Mouse (Mus musculus) liver, embryonic 18 days (tissue): ENCODE measurements around the gene Izumo1. TPM values are rescaled to one million over a fixed set of nuclear protein-coding genes. Genes with fewer than 3 reads are reported as not detected.

Experiments used
- polyA plus RNA-seq: library from polyadenylated mRNA; depleted of rRNA; stranded (reverse); fragments of >200 nt; gene quantifications from 2 replicates; pipeline ENCODE4 v1.2.3, GENCODE M21; 2012; rRNA removed

The Izumo1 gene
- polyA plus RNA-seq = 0.09 and 0.12 TPM in 2 replicates

GRCm38 (mm10) chr7:45621443-45621842 lies at the start of gene Izumo1:
Gene Izumo1 (plus strand): TSS chr7:45621811.

GRCm38 (mm10) chr7:45617042-45617695 lies 4.4 kb upstream of the Izumo1 start, which contains the start of gene Fut1:
Gene Fut1 (plus strand): TSS chr7:45617289.

DNA sequence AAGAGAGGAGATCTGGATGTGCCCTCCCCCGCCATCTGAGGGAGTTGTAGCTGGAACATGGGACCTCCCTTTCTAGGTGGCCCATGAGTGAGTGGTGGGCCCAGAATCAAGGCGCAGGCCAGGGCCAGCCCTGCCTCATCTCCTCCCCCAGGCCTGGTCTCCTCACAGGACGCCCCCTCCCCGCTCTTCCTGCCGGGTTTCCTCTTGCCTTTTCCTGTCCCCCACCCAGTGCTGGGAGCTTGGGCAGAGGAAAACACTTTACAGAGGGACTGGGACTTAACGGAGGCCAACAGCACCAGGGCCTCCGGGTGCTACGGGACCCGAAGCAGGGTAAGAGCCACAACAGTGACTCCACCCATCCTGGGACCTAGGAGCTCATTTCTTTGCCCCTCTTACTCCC lies 5.7 kb downstream of the Izumo1 start, which contains the start of gene Rasip1:
TSS of gene Rasip1 (plus strand) at position 228 of the 400 bp plus-strand sequence.

DNA sequence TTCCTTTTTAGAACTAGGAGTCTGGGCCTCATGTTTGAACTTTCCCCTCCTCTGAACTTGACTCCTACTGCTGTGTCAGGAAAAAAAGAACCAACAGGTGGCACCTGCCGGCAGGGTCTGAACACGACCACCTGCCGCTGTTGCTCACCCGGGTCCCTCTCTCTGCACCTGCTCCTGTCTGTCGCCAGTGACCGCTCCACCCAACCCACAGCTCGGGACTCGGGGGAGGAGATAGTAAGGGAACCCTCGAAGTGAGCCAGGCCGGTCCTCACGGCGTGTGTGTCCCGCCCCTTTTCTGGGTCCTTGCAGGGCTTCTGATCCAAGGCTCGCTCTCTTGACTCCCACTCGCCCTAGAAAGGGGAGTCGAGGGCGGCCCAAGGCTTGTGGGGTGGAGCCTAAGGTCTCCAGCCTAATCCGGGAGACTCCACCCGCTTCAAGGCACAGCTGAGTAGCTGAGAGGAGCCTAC lies 18.0 kb downstream of the Izumo1 start, which contains the start of gene Mamstr:
TSS of gene Mamstr (plus strand) at position 417 of the 467 bp plus-strand sequence.

DNA sequence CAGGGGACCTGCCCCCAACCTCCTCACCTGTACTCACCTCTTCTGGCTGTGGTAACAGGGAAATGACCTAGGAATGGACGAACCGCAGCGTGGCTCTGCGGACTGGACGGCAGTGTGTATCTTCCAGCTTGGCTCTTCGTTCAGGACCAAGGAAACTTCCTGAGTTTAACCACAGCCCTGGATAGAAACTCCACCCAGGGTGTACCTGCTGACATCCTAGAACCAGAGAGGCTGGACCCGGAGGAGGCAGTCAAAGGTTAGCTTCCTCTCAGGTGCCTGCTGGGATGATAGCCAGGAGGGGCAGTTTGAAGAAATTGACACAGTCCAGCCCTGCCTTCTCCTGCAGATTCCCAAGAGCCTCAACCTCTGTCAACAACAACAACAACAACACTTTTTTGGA lies 44.5 kb downstream of the Izumo1 start, which contains the start of gene Fut2:
TSS of gene Fut2 (minus strand) at position 234 of the 400 bp plus-strand sequence.

Other genes starting within 250 kb of the Izumo1 start
- gene Snrnp70, start 226.1 kb upstream of the Izumo1 start, polyA plus RNA-seq = 152 and 184 TPM in 2 replicates
- gene Kcna7, start 216.2 kb upstream of the Izumo1 start, polyA plus RNA-seq = not detected in 2 replicates
- gene Ntf5, start 208.1 kb upstream of the Izumo1 start, polyA plus RNA-seq = 0.15 and 0.17 TPM in 2 replicates
- gene Lhb, start 201.0 kb upstream of the Izumo1 start, polyA plus RNA-seq = not detected in 2 replicates
- 7.5 and 9.9 TPM in 2 replicates for gene Gys1, start 187.0 kb upstream of the Izumo1 start, polyA plus RNA-seq
- 37.3 and 45.2 TPM in 2 replicates for gene Ruvbl2, start 183.7 kb upstream of the Izumo1 start, polyA plus RNA-seq
- 1,700 and 2,007 TPM in 2 replicates for gene Ftl1, start 161.9 kb upstream of the Izumo1 start, polyA plus RNA-seq
- gene Bax, start 154.9 kb upstream of the Izumo1 start, polyA plus RNA-seq = 47.6 and 49.6 TPM in 2 replicates
- gene Tulp2, start 139.9 kb upstream of the Izumo1 start, polyA plus RNA-seq = 0.12 and 0.15 TPM in 2 replicates
- gene Gm45808, start 135.0 kb upstream of the Izumo1 start, polyA plus RNA-seq = 0.12 TPM in 1 of 2 replicates, not detected in the other
- gene Dhdh, start 133.0 kb upstream of the Izumo1 start, polyA plus RNA-seq = 5.7 and 6.5 TPM in 2 replicates
- gene Nucb1, start 111.4 kb upstream of the Izumo1 start, polyA plus RNA-seq = 75.2 and 76.4 TPM in 2 replicates
- gene Ppp1r15a, start 95.5 kb upstream of the Izumo1 start, polyA plus RNA-seq = 79.7 and 101 TPM in 2 replicates
- gene Plekha4, start 95.5 kb upstream of the Izumo1 start, polyA plus RNA-seq = 1.2 and 1.7 TPM in 2 replicates
- gene Hsd17b14, start 66.9 kb upstream of the Izumo1 start, polyA plus RNA-seq = 0.78 and 1.3 TPM in 2 replicates
- gene Bcat2, start 51.7 kb upstream of the Izumo1 start, polyA plus RNA-seq = 41.1 and 45.0 TPM in 2 replicates
- 3.1 and 3.5 TPM in 2 replicates for gene Fgf21, start 6.3 kb upstream of the Izumo1 start, polyA plus RNA-seq
- gene Fut1, start 4.5 kb upstream of the Izumo1 start, polyA plus RNA-seq = 0.17 and 0.24 TPM in 2 replicates
- gene Rasip1, start 5.7 kb downstream of the Izumo1 start, polyA plus RNA-seq = 3.2 and 3.6 TPM in 2 replicates
- gene Mamstr, start 18.2 kb downstream of the Izumo1 start, polyA plus RNA-seq = 0.50 TPM in 2 replicates
- 0.04 and 0.05 TPM in 2 replicates for gene Fut2, start 44.6 kb downstream of the Izumo1 start, polyA plus RNA-seq
- 0.01 and 0.04 TPM in 2 replicates for gene Ntn5, start 62.2 kb downstream of the Izumo1 start, polyA plus RNA-seq
- 0.01 and 0.02 TPM in 2 replicates for gene Sec1, start 72.6 kb downstream of the Izumo1 start, polyA plus RNA-seq
- 0.48 and 0.74 TPM in 2 replicates for gene Car11, start 78.0 kb downstream of the Izumo1 start, polyA plus RNA-seq
- 0.84 and 0.87 TPM in 2 replicates for gene Dbp, start 83.3 kb downstream of the Izumo1 start, polyA plus RNA-seq
- gene Rpl18, start 93.6 kb downstream of the Izumo1 start, polyA plus RNA-seq = 485 and 498 TPM in 2 replicates
- 9.6 and 10.4 TPM in 2 replicates for gene Sphk2, start 96.2 kb downstream of the Izumo1 start, polyA plus RNA-seq
- gene Fam83e, start 99.4 kb downstream of the Izumo1 start, polyA plus RNA-seq = 0.14 and 0.16 TPM in 2 replicates
- gene Spaca4, start 104.0 kb downstream of the Izumo1 start, polyA plus RNA-seq = not detected in 2 replicates
- gene Lmtk3, start 161.9 kb downstream of the Izumo1 start, polyA plus RNA-seq = 0.06 and 0.10 TPM in 2 replicates
- gene Sult2b1, start 162.9 kb downstream of the Izumo1 start, polyA plus RNA-seq = 0.13 and 0.35 TPM in 2 replicates
- 15.6 and 16.9 TPM in 2 replicates for gene Cyth2, start 192.8 kb downstream of the Izumo1 start, polyA plus RNA-seq
- 0.07 and 0.11 TPM in 2 replicates for gene Kcnj14, start 203.0 kb downstream of the Izumo1 start, polyA plus RNA-seq
- gene Grwd1, start 209.1 kb downstream of the Izumo1 start, polyA plus RNA-seq = 8.0 and 8.4 TPM in 2 replicates